Mouse (Mus musculus) midbrain, embryonic 12.5 days (tissue): Measurements from ENCODE around the gene Atf3. TPM values are rescaled to one million over a fixed set of nuclear protein-coding genes. Genes with fewer than 3 reads are reported as not detected.

Source experiments
- ATAC-seq: fragments of 200-750 bp; cut with Nextera tagmentation; 2 replicates; pipeline ENCODE4 v1.8.0; 2017; ENCODE audit warnings: low read depth, moderate TSS enrichment, moderate library complexity; ENCODE audit not compliant: low FRiP score
- H3K27ac ChIP-seq: fragments of 300-500 bp; sonication (generic); replicated peaks from 2 replicates; pipeline ENCODE4 v1.5.1; 2016; ENCODE audit warnings: mild to moderate bottlenecking
- H3K27me3 ChIP-seq: fragments of 300-500 bp; sonication (generic); 2 replicates; pipeline ENCODE4 v1.6.1; 2016; ENCODE audit warnings: mild to moderate bottlenecking
- H3K36me3 ChIP-seq: fragments of 300-500 bp; sonication (generic); 2 replicates; pipeline ENCODE4 v1.6.1; 2016
- H3K4me1 ChIP-seq: fragments of 300-500 bp; sonication (generic); 2 replicates; pipeline ENCODE4 v1.6.1; 2016
- H3K4me2 ChIP-seq: fragments of 300-500 bp; sonication (generic); replicated peaks from 2 replicates; pipeline ENCODE4 v1.6.1; 2016; ENCODE audit warnings: mild to moderate bottlenecking, moderate library complexity
- H3K4me3 ChIP-seq: fragments of 300-500 bp; sonication (generic); 2 replicates; pipeline ENCODE4 v1.5.1; 2016; ENCODE audit warnings: mild to moderate bottlenecking
- H3K9ac ChIP-seq: fragments of 300-500 bp; sonication (generic); replicated peaks from 2 replicates; pipeline ENCODE4 v1.6.1; 2016; ENCODE audit warnings: mild to moderate bottlenecking, moderate library complexity
- H3K9me3 ChIP-seq: fragments of 300-500 bp; sonication (generic); 2 replicates; pipeline ENCODE4 v1.6.1; 2016; ENCODE audit warnings: mild to moderate bottlenecking
- WGBS: fragments of 180-500 bp; shearing (Covaris S2); methylation state at CpG from one replicate; pipeline ENCODE4 v1.1.7; 2016; 5-methylcytosine and 5-hydroxymethylcytosine counted together
- polyA plus RNA-seq: library from polyadenylated mRNA; unstranded; fragments of >200 nt; fragmentation: Nextera tagmentation; extraction: Ambion mirVana; gene quantifications from 2 replicates; pipeline ENCODE4 v1.2.1, GENCODE M21; 2016

Gene Atf3
- polyA plus RNA-seq, 1 experiment from 2014 or later: 1.5 TPM

GRCm38 (mm10) chr1:191203496-191203895 lies 14.3 kb downstream of the Atf3 start:
- Histone ChIP-seq H3K4me1 (no peaks in the 10 kb centered on the region), H3K9me3 (no peaks in the 10 kb centered on the region), H3K36me3 (no peaks in the 10 kb centered on the region), H3K4me3 (no peak overlapping the region), H3K27ac (no peak overlapping the region), H3K27me3 (no peaks in the 10 kb centered on the region), H3K4me2 (no peak overlapping the region), H3K9ac (no peak overlapping the region)
- WGBS: 79% methylated on average over 2 of the region's 2 CpGs
- ATAC-seq: no peak

DNA sequence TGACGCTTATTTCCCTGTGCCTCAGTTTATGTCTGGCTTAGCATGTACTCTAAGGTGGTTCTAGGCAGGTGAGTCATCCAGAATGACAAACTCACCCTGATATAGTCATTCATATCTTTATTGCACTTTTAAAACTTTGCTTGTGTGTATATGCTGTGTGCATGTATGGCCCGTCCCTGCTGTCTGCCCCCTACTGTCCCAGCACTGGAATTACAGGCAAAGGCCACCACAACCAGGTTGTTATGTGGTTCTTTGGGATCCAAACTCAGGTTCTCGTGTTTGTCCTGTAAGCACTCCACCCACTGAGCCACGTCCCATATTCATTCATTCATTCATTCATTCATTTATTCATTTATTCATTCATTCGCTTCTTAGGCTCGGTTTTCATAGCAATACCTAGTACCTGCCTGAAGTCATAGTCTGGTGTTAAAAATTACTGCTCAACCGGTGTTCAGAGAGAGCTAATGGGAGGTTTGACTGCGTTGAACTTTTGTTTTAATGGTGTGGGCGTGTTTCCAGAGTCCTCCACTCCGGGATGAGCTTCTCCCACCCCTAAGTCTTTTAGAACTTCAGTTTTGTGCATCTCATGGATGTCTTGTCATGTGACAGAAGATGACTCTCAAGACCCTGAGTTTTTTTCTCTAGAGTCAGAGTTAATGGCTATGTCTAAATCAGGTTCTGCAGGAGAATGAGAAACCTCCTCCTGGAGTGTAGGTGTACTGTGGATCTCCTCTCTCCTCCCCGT lies 15.5 kb downstream of the Atf3 start:
- Histone ChIP-seq H3K27ac (no peak overlapping the region), H3K36me3 (no peaks in the 10 kb centered on the region), H3K9me3 (no peaks in the 10 kb centered on the region), H3K4me1 (no peaks in the 10 kb centered on the region), H3K27me3 (no peaks in the 10 kb centered on the region), H3K4me2 (no peak overlapping the region), H3K9ac (no peak overlapping the region), H3K4me3 (no peak overlapping the region)
- WGBS: 84% methylated on average over 11 of the region's 11 CpGs
- ATAC-seq: no peak

DNA sequence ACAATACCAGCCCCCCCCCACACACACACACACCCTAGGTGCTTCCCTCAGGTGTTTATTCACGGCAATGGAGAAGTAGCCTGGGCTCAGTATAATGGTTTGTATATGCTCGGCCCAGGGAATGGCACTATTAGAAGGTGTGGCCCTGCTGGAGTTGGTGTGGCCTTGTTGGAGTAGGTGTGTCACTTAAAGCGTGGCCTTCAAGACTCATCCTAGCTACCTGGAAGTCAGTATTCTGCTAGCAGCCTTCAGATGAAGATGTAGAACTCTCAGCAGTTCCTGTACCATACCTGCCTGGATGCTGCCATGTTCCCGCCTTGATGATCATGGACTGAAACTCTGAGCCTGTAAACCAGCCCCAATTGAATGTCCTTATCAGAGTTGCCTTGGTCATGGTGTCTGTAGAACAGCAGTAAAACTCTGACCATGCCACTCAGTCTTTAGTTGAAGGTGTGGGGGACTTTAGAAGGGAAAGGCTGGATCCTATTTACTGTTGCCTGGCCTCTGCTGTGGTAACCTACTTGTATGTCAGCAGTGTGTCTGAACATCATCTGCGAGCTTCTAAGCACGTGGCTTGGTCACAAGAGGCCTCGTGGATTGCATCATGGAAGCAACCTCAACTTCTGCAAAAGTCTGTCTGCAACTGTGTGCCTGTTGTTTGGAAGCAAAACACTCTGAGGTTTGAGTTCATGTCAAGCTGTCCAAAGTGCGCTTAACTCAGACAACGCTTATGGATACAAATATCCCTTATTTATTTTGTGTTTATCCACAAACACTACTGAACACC lies 16.8 kb downstream of the Atf3 start:
- Histone ChIP-seq H3K4me1 (no peaks in the 10 kb centered on the region), H3K4me3 (no peak overlapping the region), H3K27ac (no peak overlapping the region), H3K4me2 (no peak overlapping the region), H3K9ac (no peak overlapping the region), H3K9me3 (no peaks in the 10 kb centered on the region), H3K36me3 (no peaks in the 10 kb centered on the region), H3K27me3 (no peaks in the 10 kb centered on the region)
- 86% methylated on average over 9 of the region's 9 CpGs for WGBS
- ATAC-seq: no peak

DNA sequence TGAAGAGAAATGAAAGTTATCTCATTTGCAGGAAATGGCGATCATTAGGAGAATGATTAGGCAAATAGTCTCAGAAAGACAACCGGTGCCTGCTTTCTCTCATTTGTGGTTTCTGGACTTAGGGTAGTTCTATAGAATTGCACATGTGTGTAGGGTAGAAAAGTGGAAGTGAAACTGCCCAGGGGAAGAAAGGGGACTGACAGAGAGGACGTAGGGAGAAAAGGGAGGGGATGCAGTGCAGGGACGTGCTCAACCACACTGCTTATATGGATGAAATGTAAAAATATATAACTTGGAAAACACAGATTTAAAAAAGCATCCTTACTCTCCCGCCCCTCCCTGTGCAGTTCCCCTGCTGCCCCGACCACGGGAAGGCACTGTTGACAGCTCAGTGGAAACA lies 19.9 kb downstream of the Atf3 start:
- H3K4me1 ChIP-seq: no peaks in the 10 kb centered on the region
- no peak for ATAC-seq
- no peak overlapping the region for H3K9ac ChIP-seq
- H3K4me3 ChIP-seq: no peak overlapping the region
- no peak overlapping the region for H3K27ac ChIP-seq
- WGBS: 72% methylated on average over 7 of the region's 7 CpGs
- H3K27me3 ChIP-seq: peaks cover 6% of the 10 kb centered on the region; the same call in 1 of the 2 replicates
- H3K36me3 ChIP-seq: no peaks in the 10 kb centered on the region
- no peaks in the 10 kb centered on the region for H3K9me3 ChIP-seq
- no peak overlapping the region for H3K4me2 ChIP-seq

GRCm38 (mm10) chr1:191196016-191196415 lies 21.8 kb downstream of the Atf3 start:
- 93% methylated on average over 6 of the region's 6 CpGs for WGBS

DNA sequence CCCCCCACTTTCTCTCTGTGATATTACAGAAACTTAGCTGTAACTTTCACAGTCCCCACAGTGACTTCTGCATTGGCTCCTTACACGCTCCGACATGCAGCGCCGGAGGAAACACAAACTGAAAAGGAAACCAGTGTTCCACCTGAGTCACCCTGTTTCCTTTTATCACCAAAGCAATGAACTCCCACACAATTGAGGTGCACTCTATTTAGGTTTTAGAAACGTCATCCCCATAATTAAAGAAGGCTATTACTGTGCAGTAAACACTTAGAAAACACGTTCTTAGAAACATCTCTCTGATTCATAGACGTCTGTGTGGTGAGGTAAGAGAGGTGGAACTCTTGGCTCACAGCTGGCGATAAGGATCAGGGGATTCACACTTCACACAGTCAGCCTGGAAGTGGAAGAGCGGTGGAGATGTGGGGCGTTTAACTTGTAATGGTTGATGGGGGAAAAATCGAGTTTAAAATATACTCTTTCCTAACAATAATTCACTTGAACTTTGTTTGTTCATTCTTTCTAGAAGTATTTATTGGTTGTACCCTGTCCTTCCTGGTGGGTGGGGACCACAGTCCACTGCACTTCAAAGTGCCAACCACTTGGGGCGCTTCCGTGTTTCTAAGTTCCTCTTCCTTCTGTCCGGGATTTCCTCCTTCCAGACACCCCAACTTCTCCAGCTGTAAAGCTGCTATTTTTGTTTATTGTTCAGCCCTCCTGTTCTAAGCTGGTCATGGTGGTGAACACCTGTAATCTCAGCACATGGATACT lies 24.0 kb downstream of the Atf3 start:
- peaks cover 12% of the 10 kb centered on the region for H3K4me1 ChIP-seq
- no peak overlapping the region for H3K4me2 ChIP-seq
- WGBS: 59% methylated on average over 14 of the region's 14 CpGs
- H3K27me3 ChIP-seq: peaks cover 38% of the 10 kb centered on the region
- H3K4me3 ChIP-seq: no peak overlapping the region
- no peak overlapping the region for H3K27ac ChIP-seq
- no peak overlapping the region for H3K9ac ChIP-seq
- ATAC-seq: no peak
- no peaks in the 10 kb centered on the region for H3K36me3 ChIP-seq
- no peaks in the 10 kb centered on the region for H3K9me3 ChIP-seq

More at GRCm38 (mm10) chr1:191196016-191196415, 21.8 kb downstream of the Atf3 start:
- no peak for ATAC-seq
- H3K9ac ChIP-seq: no peak overlapping the region
- H3K27me3 ChIP-seq: peaks cover 21% of the 10 kb centered on the region
- H3K4me1 ChIP-seq: no peaks in the 10 kb centered on the region
- H3K4me3 ChIP-seq: no peak overlapping the region
- H3K27ac ChIP-seq: no peak overlapping the region
- no peak overlapping the region for H3K4me2 ChIP-seq
- H3K9me3 ChIP-seq: no peaks in the 10 kb centered on the region
- no peaks in the 10 kb centered on the region for H3K36me3 ChIP-seq

DNA sequence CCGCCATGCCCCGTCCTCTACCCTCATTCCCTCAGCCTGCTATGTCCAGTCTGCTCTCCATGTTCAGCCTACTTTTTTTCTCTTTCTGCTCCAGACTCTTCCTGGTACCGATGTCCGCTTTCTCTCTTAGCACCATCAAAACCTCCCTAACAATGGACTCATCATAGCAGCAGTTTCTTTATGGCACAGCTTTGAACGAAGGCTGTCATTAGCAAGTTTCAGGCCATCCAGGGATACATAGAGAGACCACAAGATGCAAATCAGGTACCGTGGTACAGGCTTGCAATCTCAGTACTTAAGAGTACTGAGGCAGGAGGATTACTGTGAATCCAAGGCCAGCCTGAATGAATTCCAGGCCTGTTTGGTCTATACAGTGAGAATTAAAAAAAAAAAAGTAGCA lies 25.1 kb downstream of the Atf3 start:
- peaks cover 47% of the 10 kb centered on the region for H3K27me3 ChIP-seq
- ATAC-seq: no peak
- H3K4me1 ChIP-seq: peaks cover 12% of the 10 kb centered on the region
- H3K36me3 ChIP-seq: no peaks in the 10 kb centered on the region
- no peak overlapping the region for H3K27ac ChIP-seq
- H3K9ac ChIP-seq: no peak overlapping the region
- no peak overlapping the region for H3K4me2 ChIP-seq
- no peaks in the 10 kb centered on the region for H3K9me3 ChIP-seq
- no peak overlapping the region for H3K4me3 ChIP-seq
- 83% methylated on average over 6 of the region's 6 CpGs for WGBS

DNA sequence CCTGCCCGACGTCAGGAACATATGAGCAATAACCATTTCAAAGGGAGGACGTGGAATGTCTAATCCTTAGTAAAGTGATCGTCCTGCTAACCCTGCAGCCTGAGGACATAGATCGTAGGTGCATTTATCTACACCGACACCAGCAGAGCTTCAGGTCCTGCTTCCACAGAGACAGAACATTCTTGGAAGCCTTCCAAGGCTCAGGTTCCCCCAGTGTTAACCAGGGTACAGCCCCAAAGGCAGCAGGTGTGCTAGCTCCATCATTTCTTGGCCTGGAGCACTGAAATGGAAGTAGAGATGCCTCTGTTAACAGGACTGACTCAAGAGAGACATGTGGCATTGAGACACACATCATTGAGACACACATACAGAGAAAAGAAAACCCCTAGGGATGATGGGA lies 25.6 kb downstream of the Atf3 start:
- Histone ChIP-seq H3K4me3 (no peak overlapping the region), H3K4me1 (peaks cover 12% of the 10 kb centered on the region), H3K9ac (no peak overlapping the region), H3K36me3 (no peaks in the 10 kb centered on the region), H3K9me3 (no peaks in the 10 kb centered on the region), H3K27me3 (peaks cover 52% of the 10 kb centered on the region), H3K27ac (no peak overlapping the region), H3K4me2 (no peak overlapping the region)
- ATAC-seq: no peak
- WGBS: 53% methylated on average over 6 of the region's 6 CpGs

DNA sequence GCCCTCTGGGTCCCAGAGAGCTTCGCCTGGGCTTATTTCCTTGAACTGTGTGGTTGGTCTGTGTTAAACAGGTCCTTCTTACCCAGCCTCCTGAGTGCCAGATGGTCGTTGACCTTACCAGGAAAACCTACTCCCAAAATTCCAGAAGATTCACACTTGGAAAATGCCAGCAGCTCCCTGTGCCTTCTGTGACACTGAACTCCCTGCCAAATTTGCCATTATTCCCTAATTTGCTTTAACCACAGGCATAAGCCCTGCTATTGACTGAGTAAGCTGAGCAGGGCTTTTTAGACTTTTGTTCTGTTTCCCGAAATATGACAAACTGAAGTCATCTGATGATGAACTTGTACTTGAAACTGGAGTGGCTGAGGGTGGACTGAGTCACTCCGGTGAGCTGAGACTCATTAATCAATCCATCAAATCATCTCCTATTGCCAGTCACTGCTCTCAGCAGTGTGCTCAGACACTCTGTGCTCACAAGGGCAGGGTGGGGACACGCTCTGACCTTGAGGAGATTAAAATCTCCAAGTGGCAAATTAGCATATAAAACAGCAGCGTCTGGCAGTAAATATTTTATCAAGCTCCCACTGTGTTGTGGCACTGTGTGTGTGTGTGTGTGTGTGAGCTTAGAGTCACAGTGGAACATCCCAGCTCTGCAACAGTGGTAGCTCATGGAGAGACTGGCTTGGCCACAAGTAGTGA lies 28.0 kb downstream of the Atf3 start:
- no peak for ATAC-seq
- H3K4me3 ChIP-seq: no peak overlapping the region
- no peaks in the 10 kb centered on the region for H3K9me3 ChIP-seq
- no peak overlapping the region for H3K4me2 ChIP-seq
- H3K9ac ChIP-seq: no peak overlapping the region
- H3K27me3 ChIP-seq: peaks cover 74% of the 10 kb centered on the region
- 42% methylated on average over 6 of the region's 6 CpGs for WGBS
- H3K36me3 ChIP-seq: no peaks in the 10 kb centered on the region
- peaks cover 32% of the 10 kb centered on the region for H3K4me1 ChIP-seq
- no peak overlapping the region for H3K27ac ChIP-seq

GRCm38 (mm10) chr1:191186386-191186770 lies 31.5 kb downstream of the Atf3 start:
- 4% methylated on average over 7 of the region's 7 CpGs for WGBS
- Histone ChIP-seq H3K36me3 (no peaks in the 10 kb centered on the region), H3K4me3 (no peak overlapping the region; the same call in 1 of the 2 replicates), H3K27ac (no peak overlapping the region; the same call in 1 of the 2 replicates), H3K9me3 (no peaks in the 10 kb centered on the region), H3K27me3 (peaks cover 91% of the 10 kb centered on the region), H3K4me1 (peaks cover 60% of the 10 kb centered on the region), H3K4me2 (peak overlapping the region; percentile 97), H3K9ac (no peak overlapping the region)
- ATAC-seq: no peak

DNA sequence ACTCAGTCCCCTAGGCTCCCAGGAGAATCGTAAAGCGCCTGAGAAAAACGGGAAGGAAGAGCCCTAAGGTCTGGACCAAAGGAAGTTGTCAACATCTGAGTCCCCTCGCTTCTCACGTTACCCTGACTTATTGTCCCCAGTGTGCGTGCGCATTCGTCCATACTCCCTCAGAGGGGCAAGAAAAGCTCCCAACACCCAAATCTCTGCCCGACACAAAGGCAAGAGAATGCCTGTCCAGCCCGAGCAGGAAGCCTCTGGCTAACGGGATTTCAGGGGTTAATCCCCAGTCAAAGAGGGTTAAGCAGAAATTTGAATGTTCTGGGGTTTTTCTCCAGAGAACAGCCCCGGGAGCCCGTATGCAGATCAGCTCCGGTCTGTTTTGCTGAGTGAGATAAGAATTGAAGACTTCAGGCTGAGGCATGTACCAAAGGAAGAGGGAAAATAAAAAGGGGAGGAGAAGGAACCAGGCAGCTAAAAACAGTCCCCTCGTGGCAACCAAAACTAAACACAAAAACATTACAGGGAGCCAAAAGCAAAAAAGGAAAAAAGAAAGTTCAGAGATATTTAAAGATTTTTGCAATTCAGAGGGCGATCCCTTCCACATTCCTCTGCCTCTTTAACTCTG lies 32.0 kb downstream of the Atf3 start:
- H3K4me2 ChIP-seq: peak overlapping the region; percentile 97
- no peaks in the 10 kb centered on the region for H3K9me3 ChIP-seq
- H3K4me1 ChIP-seq: peaks cover 60% of the 10 kb centered on the region
- WGBS: under 1% methylated on average over 16 of the region's 16 CpGs
- peak overlapping the region; percentile 51 for H3K4me3 ChIP-seq
- peak overlapping the region; percentile 46; the same call in 1 of the 2 replicates for H3K9ac ChIP-seq
- ATAC-seq: no peak
- no peak overlapping the region; the same call in 1 of the 2 replicates for H3K27ac ChIP-seq
- peaks cover 91% of the 10 kb centered on the region for H3K27me3 ChIP-seq
- H3K36me3 ChIP-seq: no peaks in the 10 kb centered on the region
